Mouse (Mus musculus): Measurements from ENCODE around the gene Bcas1. TPM values are rescaled to one million over a fixed set of nuclear protein-coding genes. Genes with fewer than 3 reads are reported as not detected.

The Bcas1 gene
- polyA plus RNA-seq, 1 experiment from 2014 or later: 1.00 TPM

- ATAC-seq (ENCODE audit: insufficient number of reproducible peaks, insufficient read depth, low FRiP score, low TSS enrichment, low read depth): no peak
- H3K27ac ChIP-seq: no peak overlapping the region
- 42% methylated on average over 10 of the region's 10 CpGs for WGBS
- no peaks in the 10 kb centered on the region for H3K36me3 ChIP-seq
- no peak overlapping the region for H3K4me2 ChIP-seq
- H3K4me3 ChIP-seq: no peak overlapping the region
- no peaks in the 10 kb centered on the region for H3K27me3 ChIP-seq
- no peaks in the 10 kb centered on the region for H3K4me1 ChIP-seq
- H3K9me3 ChIP-seq: no peaks in the 10 kb centered on the region
- H3K9ac ChIP-seq: no peak overlapping the region
Observed at GRCm38 (mm10) chr2:170418748-170419147, 8.9 kb downstream of the Bcas1 start.

- 0 out of 2 replicates have a peak, but pooled peaks have one; percentile 22 for ATAC-seq (ENCODE audit: insufficient number of reproducible peaks, insufficient read depth, low FRiP score, low TSS enrichment, low read depth)
- H3K4me1 ChIP-seq: peaks cover 17% of the 10 kb centered on the region
- peak overlapping the region; percentile 17 for H3K4me3 ChIP-seq
- H3K4me2 ChIP-seq: peak overlapping the region; percentile 53
- H3K9ac ChIP-seq: peak overlapping the region; percentile 47; the same call in 1 of the 2 replicates
- no peaks in the 10 kb centered on the region for H3K36me3 ChIP-seq
- H3K9me3 ChIP-seq: no peaks in the 10 kb centered on the region
- H3K27ac ChIP-seq: no peak overlapping the region
- H3K27me3 ChIP-seq: peaks cover 24% of the 10 kb centered on the region
- 8% methylated on average over 13 of the region's 13 CpGs for WGBS
Observed at GRCm38 (mm10) chr2:170411490-170412168, 16.0 kb downstream of the Bcas1 start.

- Histone ChIP-seq H3K4me2 (peak overlapping the region; percentile 53), H3K9me3 (no peaks in the 10 kb centered on the region), H3K27me3 (peaks cover 24% of the 10 kb centered on the region), H3K9ac (peak overlapping the region; percentile 47; the same call in 1 of the 2 replicates), H3K36me3 (no peaks in the 10 kb centered on the region), H3K27ac (no peak overlapping the region), H3K4me1 (peaks cover 21% of the 10 kb centered on the region), H3K4me3 (peak overlapping the region; percentile 17)
- no peak for ATAC-seq (ENCODE audit: insufficient number of reproducible peaks, insufficient read depth, low FRiP score, low TSS enrichment, low read depth)
- WGBS: 21% methylated on average over 23 of the region's 23 CpGs
Observed at GRCm38 (mm10) chr2:170410677-170411489, 16.8 kb downstream of the Bcas1 start.

- H3K4me2 ChIP-seq: no peak overlapping the region
- H3K4me3 ChIP-seq: no peak overlapping the region
- H3K9me3 ChIP-seq: no peaks in the 10 kb centered on the region
- H3K27me3 ChIP-seq: peaks cover 17% of the 10 kb centered on the region
- H3K4me1 ChIP-seq: peaks cover 31% of the 10 kb centered on the region
- H3K36me3 ChIP-seq: no peaks in the 10 kb centered on the region
- WGBS: 58% methylated on average over 14 of the region's 14 CpGs
- no peak overlapping the region for H3K9ac ChIP-seq
- H3K27ac ChIP-seq: no peak overlapping the region
- no peak for ATAC-seq (ENCODE audit: insufficient number of reproducible peaks, insufficient read depth, low FRiP score, low TSS enrichment, low read depth)
Observed at GRCm38 (mm10) chr2:170406438-170406837, 21.2 kb downstream of the Bcas1 start.

GRCm38 (mm10) chr2:170404781-170405573, 22.7 kb downstream of the Bcas1 start:
- Histone ChIP-seq H3K9me3 (no peaks in the 10 kb centered on the region), H3K4me1 (peaks cover 37% of the 10 kb centered on the region), H3K36me3 (no peaks in the 10 kb centered on the region), H3K4me3 (no peak overlapping the region), H3K4me2 (0 out of 2 replicates have a peak overlapping the region, but pooled peaks have one; percentile 9), H3K27ac (no peak overlapping the region), H3K27me3 (peaks cover 10% of the 10 kb centered on the region; the same call in 1 of the 2 replicates), H3K9ac (no peak overlapping the region)
- no peak for ATAC-seq (ENCODE audit: insufficient number of reproducible peaks, insufficient read depth, low FRiP score, low TSS enrichment, low read depth)
- WGBS: 34% methylated on average over 18 of the region's 18 CpGs

GRCm38 (mm10) chr2:170403666-170404385, 23.8 kb downstream of the Bcas1 start:
- WGBS: 33% methylated on average over 10 of the region's 10 CpGs
- no peak overlapping the region; the same call in 1 of the 2 replicates for H3K27ac ChIP-seq

GRCm38 (mm10) chr2:170401211-170401799, 26.3 kb downstream of the Bcas1 start:
- no peak for ATAC-seq (ENCODE audit: insufficient number of reproducible peaks, insufficient read depth, low FRiP score, low TSS enrichment, low read depth)
- 1% methylated on average over 17 of the region's 17 CpGs for WGBS
- Histone ChIP-seq H3K36me3 (no peaks in the 10 kb centered on the region), H3K4me3 (peak overlapping the region; percentile 41), H3K27me3 (no peaks in the 10 kb centered on the region), H3K4me2 (peak overlapping the region; percentile 73), H3K9ac (peak overlapping the region; percentile 64), H3K9me3 (no peaks in the 10 kb centered on the region), H3K4me1 (peaks cover 35% of the 10 kb centered on the region), H3K27ac (peak overlapping the region; percentile 66; the same call in 1 of the 2 replicates)

More at GRCm38 (mm10) chr2:170403666-170404385, 23.8 kb downstream of the Bcas1 start:
- Histone ChIP-seq H3K4me3 (no peak overlapping the region), H3K9ac (no peak overlapping the region), H3K27me3 (peaks cover 2% of the 10 kb centered on the region; the same call in 1 of the 2 replicates), H3K4me2 (no peak overlapping the region), H3K9me3 (no peaks in the 10 kb centered on the region), H3K36me3 (no peaks in the 10 kb centered on the region), H3K4me1 (peaks cover 37% of the 10 kb centered on the region)
- ATAC-seq (ENCODE audit: insufficient number of reproducible peaks, insufficient read depth, low FRiP score, low TSS enrichment, low read depth): no peak

GRCm38 (mm10) chr2:170400666-170401065, 27.0 kb downstream of the Bcas1 start:
- Histone ChIP-seq H3K4me1 (peaks cover 32% of the 10 kb centered on the region), H3K4me3 (peak overlapping the region; percentile 41), H3K9ac (peak overlapping the region; percentile 64), H3K4me2 (peak overlapping the region; percentile 73), H3K36me3 (no peaks in the 10 kb centered on the region), H3K9me3 (0 out of 2 replicates have a peak, but pooled peaks cover 1% of the 10 kb centered on the region), H3K27me3 (no peaks in the 10 kb centered on the region), H3K27ac (no peak overlapping the region)
- no peak for ATAC-seq (ENCODE audit: insufficient number of reproducible peaks, insufficient read depth, low FRiP score, low TSS enrichment, low read depth)
- under 1% methylated on average over 10 of the region's 10 CpGs for WGBS

- no peak overlapping the region for H3K4me3 ChIP-seq
- H3K27ac ChIP-seq: no peak overlapping the region
- H3K27me3 ChIP-seq: no peaks in the 10 kb centered on the region
- no peaks in the 10 kb centered on the region for H3K36me3 ChIP-seq
- H3K4me1 ChIP-seq: no peaks in the 10 kb centered on the region
- no peak for ATAC-seq (ENCODE audit: insufficient number of reproducible peaks, insufficient read depth, low FRiP score, low TSS enrichment, low read depth)
- H3K9me3 ChIP-seq: peaks cover 9% of the 10 kb centered on the region; the same call in 1 of the 2 replicates
- 91% methylated on average over 1 of the region's 1 CpGs for WGBS
- no peak overlapping the region for H3K4me2 ChIP-seq
- H3K9ac ChIP-seq: no peak overlapping the region
Observed at GRCm38 (mm10) chr2:170391994-170392393, 35.7 kb downstream of the Bcas1 start.

- WGBS: 63% methylated on average over 5 of the region's 5 CpGs
- Histone ChIP-seq H3K27me3 (no peaks in the 10 kb centered on the region), H3K4me2 (no peak overlapping the region), H3K9ac (no peak overlapping the region), H3K9me3 (no peaks in the 10 kb centered on the region), H3K27ac (no peak overlapping the region), H3K36me3 (no peaks in the 10 kb centered on the region), H3K4me1 (no peaks in the 10 kb centered on the region), H3K4me3 (no peak overlapping the region)
- no peak for ATAC-seq (ENCODE audit: insufficient number of reproducible peaks, insufficient read depth, low FRiP score, low TSS enrichment, low read depth)
Observed at GRCm38 (mm10) chr2:170388320-170388719, 39.3 kb downstream of the Bcas1 start.
